Mouse (Mus musculus): Measurements from ENCODE around the gene D630045J12Rik. TPM values are rescaled to one million over a fixed set of nuclear protein-coding genes. Genes with fewer than 3 reads are reported as not detected.

Gene D630045J12Rik
- total and polyA plus RNA-seq, 3 experiments = 2.5 to 6.2 TPM; not detected in 1

DNA sequence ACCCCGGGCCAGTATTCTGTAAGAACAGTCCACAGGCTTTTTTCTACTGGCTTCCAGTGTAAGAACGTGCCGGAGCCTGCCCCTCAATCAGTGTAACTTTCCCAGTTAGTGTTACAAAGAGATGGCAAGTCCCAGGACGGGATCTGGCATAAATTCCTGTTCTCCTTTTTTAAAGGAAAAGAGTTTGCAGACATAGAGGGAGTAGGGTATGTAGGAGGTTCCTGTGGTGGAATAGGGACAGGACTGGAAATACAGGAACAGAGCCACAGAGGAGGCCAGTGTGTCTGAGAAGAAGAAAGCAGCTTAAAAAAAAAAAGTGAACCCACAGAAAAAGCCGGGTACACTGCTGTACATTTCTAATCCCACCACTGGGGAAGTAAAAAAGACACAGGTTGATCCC, 52.3 kb downstream of the D630045J12Rik start:
- Histone ChIP-seq H3K27me3 (ENCODE audit: control insufficient read depth in 1 of 2, insufficient read depth in 2 of 2, low read length in 2 of 2) (no peaks in the 10 kb centered on the region), H3K9ac (ENCODE audit: control insufficient read depth, low read depth, low read length, poor library complexity, severe bottlenecking) (no peak overlapping the region), H3K27ac (ENCODE audit: control insufficient read depth, low read depth, low read length) (no peak overlapping the region), H3K4me1 (ENCODE audit: control insufficient read depth in 1 of 2, insufficient read depth in 2 of 2, low read length in 2 of 2) (no peaks in the 10 kb centered on the region), H3K9me3 (replicated peaks; ENCODE audit: insufficient read depth, low read length) (no peaks in the 10 kb centered on the region), H3K36me3 (ENCODE audit: control insufficient read depth in 1 of 2, insufficient read depth in 2 of 2, low read length in 2 of 2) (peaks cover 0 to 2% of the 10 kb centered on the region in 2 experiments; a peak in 1 of 4 replicates), H3K79me2 (ENCODE audit: control insufficient read depth, insufficient read depth, low read length, poor library complexity) (no peaks in the 10 kb centered on the region), H3K4me3 (ENCODE audit: control insufficient read depth in 1 of 2, insufficient read depth in 1 of 2, low read depth in 2 of 2, low read length in 2 of 2) (no peak overlapping the region)
- DNase-seq (ENCODE audit: low read depth, low spot score) = no peak
- TF ChIP-seq CHD1 (IDR thresholded peaks at IDR 0.05; ENCODE audit: low read depth, low read length) (no peak), MYC (IDR thresholded peaks at IDR 0.05; ENCODE audit: low read depth, low read length) (no peak), GABPA (IDR thresholded peaks at IDR 0.05; ENCODE audit: low read depth, low read length) (no peak), ZKSCAN1 (IDR thresholded peaks at IDR 0.05; ENCODE audit: low read depth, low read length) (no peak), GATA1 (IDR thresholded peaks at IDR 0.05; ENCODE audit: low read depth, low read length) (no peak), MXI1 (IDR thresholded peaks at IDR 0.05; ENCODE audit: low read depth, low read length) (no peak), ETS1 (IDR thresholded peaks at IDR 0.05; ENCODE audit: low read depth, low read length) (no peak), POLR2AphosphoS2 (IDR thresholded peaks at IDR 0.05; ENCODE audit: low read length) (no peak), MEF2A (IDR thresholded peaks at IDR 0.05; ENCODE audit: extremely low read depth, insufficient replicate concordance, low read depth, low read length, poor library complexity, severe bottlenecking) (no peak)

DNA sequence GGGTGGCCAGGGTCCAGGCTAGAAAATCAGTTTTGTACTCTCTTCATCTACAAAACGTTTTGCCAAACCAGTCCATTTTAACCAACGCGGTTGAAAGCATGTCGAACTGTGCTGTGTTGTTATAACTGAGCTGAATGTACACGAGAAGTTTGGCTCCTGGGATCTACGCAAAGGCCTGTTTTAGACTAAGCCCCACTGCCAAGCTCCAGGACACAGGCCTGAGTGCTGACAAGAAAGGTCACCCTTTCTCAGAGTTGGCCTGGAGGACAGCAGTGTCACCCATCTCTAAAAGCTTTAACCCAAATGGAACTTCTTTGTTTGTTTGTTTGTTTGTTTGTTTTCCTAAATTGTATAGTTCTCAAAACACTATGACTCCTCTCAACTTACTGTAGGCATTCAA, 54.2 kb downstream of the D630045J12Rik start:
- no peaks in the 10 kb centered on the region for H3K4me1 ChIP-seq (ENCODE audit: control insufficient read depth in 1 of 2, insufficient read depth in 2 of 2, low read length in 2 of 2)
- H3K27me3 ChIP-seq (ENCODE audit: control insufficient read depth in 1 of 2, insufficient read depth in 2 of 2, low read length in 2 of 2) = no peaks in the 10 kb centered on the region
- TF ChIP-seq TBP (IDR thresholded peaks at IDR 0.05; ENCODE audit: low read depth, low read length) (no peak), GABPA (IDR thresholded peaks at IDR 0.05; ENCODE audit: low read depth, low read length) (no peak), TAL1 (IDR thresholded peaks at IDR 0.05; ENCODE audit: low read length) (no peak), TCF12 (IDR thresholded peaks at IDR 0.05; ENCODE audit: low read depth, low read length) (no peak), MXI1 (IDR thresholded peaks at IDR 0.05; ENCODE audit: low read depth, low read length) (no peak), POLR2A (IDR thresholded peaks at IDR 0.05; ENCODE audit: control insufficient read depth in 1 of 2, insufficient read depth in 1 of 2, low read depth in 1 of 2, low read length in 2 of 2, poor library complexity in 1 of 2) (no peak), BHLHE40 (IDR thresholded peaks at IDR 0.05; ENCODE audit: borderline replicate concordance, low read depth, low read length) (no peak), MYC (IDR thresholded peaks at IDR 0.05; ENCODE audit: low read depth, low read length) (no peak), ZKSCAN1 (IDR thresholded peaks at IDR 0.05; ENCODE audit: low read depth, low read length) (no peak), MAX (IDR thresholded peaks at IDR 0.05; ENCODE audit: low read length) (no peak), POLR2AphosphoS5 (IDR thresholded peaks at IDR 0.05; ENCODE audit: borderline replicate concordance, low read depth, low read length) (no peak)
- H3K36me3 ChIP-seq (ENCODE audit: control insufficient read depth in 1 of 2, insufficient read depth in 2 of 2, low read length in 2 of 2) = peaks cover 0 to 2% of the 10 kb centered on the region in 2 experiments; a peak in 1 of 4 replicates
- no peaks in the 10 kb centered on the region for H3K9me3 ChIP-seq (replicated peaks; ENCODE audit: insufficient read depth, low read length)
- H3K9ac ChIP-seq (ENCODE audit: control insufficient read depth, low read depth, low read length, poor library complexity, severe bottlenecking) = no peak overlapping the region
- H3K27ac ChIP-seq (ENCODE audit: control insufficient read depth, low read depth, low read length) = no peak overlapping the region
- DNase-seq (ENCODE audit: low read depth, low spot score) = no peak
- H3K79me2 ChIP-seq (ENCODE audit: control insufficient read depth, insufficient read depth, low read length, poor library complexity) = no peaks in the 10 kb centered on the region
- no peak overlapping the region for H3K4me3 ChIP-seq (ENCODE audit: control insufficient read depth in 1 of 2, insufficient read depth in 1 of 2, low read depth in 2 of 2, low read length in 2 of 2)
